Mouse (Mus musculus) heart, postnatal 25 days (tissue): Measurements from ENCODE around the gene Xpo5. TPM values are rescaled to one million over a fixed set of nuclear protein-coding genes. Genes with fewer than 3 reads are reported as not detected.
A peak's percentile ranks its signal among the peaks of the same experiment; 100 is the strongest.

ENCODE experiments used
- DNase-seq: peaks from one replicate; pipeline ENCODE4 v3.0.0; 2022; ENCODE audit warnings: low spot score
- intact Hi-C: fragments of 180-260 bp; cut with DNase I; formaldehyde crosslinking; loops from one replicate; pipeline ENCODE4 v1.15.1; 2025
- total RNA-seq, 2 experiments: library from RNA; stranded (reverse); gene quantifications; 2 replicates each; pipeline ENCODE4 v1.2.3; 2021

Xpo5 gene
- total RNA-seq, 2 experiments from 2014 or later, result 19.6 to 21.3 TPM

DNA sequence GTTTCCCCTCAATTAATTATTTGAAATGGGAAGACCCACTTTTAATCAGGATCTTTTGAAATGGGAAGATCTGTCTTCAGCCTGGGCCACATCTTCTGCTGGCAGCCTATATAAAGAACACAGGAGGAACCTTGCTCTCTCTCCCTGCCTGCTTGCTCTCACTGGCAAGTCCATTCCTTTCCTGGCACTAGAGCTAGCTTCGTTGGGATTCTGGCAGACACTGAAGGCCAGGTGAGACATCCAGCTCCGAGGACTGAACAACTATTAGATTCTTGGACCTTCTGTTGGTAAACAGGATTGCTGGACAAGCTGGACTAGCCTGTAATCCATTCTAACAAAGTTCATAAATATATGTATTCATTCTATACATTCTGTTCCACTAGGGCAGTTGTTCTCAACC, 13.8 kb upstream of the Xpo5 start:
- intact Hi-C loops, result no loop called here

DNA sequence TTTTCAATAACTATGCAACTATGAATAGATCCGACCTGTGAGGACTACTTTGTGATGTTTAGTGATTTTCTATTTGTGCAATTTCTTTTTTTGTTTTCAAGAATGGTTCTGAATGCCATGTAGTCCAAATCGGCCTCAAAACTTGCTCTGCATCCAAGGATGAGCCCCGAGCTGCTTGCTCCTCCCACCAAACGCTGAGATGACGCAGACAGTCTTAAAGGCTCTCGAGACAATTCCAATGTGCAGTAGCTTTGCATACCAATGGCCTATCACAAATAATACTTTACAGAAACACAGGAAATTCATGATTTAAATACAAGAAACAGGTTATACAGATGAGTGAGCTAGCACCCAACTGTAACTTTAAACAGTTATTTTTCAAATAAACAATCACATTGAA, 1.4 kb upstream of the Xpo5 start:
- intact Hi-C loops, result no loop called here
- no peak for DNase-seq

More for the DNA sequence above, 13.8 kb upstream of the Xpo5 start:
- no peak for DNase-seq

DNA sequence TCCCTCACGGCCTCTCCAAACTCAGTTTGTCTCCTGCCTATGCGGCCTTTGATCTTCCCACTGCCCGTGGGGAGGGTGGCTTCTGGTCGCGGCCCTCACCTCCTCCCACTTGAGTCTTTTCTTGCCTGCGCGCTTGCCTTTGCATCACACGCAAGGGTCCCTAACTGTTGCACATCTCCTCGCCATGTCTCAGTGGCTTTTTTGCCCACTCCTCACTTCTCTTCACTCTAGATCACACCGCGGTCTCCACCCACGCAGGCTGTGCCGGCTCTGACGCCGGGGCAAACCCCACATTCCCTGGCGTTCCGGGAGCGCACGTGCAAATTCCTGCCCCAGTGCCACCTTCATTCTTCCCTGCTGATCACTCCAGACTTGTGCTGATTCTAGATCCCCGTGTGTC, 496 bp downstream of the Xpo5 start:
- DNase-seq, result no peak
- intact Hi-C loops, result no loop called here

DNA sequence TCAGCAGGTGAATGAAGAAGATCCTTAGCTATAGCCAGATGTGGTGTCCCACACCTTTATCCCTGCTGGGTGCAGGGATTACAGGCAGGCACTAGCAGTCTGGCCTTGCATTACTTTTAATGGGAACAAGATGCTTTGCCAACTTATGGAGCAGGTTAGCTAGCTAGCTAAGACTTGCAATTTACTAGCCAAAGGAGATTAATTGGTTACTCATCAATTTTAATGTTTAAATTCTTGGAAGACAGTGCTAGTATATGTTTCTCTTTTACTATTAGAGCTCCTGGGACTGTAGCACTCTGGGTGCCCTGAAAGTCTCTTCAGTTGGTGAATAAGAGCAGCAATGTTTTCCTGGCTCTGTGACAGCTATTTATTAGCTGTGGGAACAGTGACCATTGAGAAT, 4.1 kb downstream of the Xpo5 start:
- intact Hi-C loops, result no loop called here
- no peak for DNase-seq

DNA sequence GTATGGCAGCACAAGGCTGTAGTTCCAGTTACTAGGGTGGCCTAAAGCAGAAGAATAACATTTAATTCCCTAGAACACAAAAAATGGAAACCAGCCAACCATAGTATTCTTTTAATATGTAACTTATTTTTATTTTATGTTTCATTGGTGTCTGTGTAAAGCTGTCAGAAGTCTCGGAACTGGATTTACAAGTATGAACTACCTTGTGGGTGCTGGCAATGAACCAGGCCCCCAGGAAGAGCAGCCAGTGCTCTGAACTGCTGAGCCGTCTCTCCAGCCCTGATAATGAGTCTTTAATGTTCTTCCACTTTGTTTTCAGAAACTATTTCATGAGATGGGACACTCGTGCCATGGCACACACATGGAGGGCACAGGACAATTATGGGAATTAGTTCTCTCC, 8.0 kb downstream of the Xpo5 start:
- DNase-seq, result no peak
- intact Hi-C loops, result no loop called here

DNA sequence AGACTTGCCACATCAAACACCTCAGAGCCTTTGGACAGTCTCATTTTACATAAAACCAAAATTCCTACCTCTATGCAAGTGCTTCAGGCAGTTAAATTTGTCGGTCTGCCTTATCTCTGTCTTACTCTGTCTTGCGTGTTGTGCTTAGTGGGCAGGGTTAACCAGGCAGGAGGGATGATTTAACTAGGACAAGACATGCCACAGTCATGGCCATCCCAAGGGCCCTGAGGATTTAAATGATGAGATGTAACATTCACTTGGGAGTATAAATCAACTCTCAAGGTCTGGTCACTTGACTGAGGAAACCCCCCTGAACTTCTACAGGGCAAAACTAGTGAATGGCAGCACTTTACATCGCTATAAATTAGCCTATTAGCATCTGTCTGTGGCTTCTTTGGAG, 19.0 kb downstream of the Xpo5 start:
- intact Hi-C loops, result no loop called here
- DNase-seq, result no peak

DNA sequence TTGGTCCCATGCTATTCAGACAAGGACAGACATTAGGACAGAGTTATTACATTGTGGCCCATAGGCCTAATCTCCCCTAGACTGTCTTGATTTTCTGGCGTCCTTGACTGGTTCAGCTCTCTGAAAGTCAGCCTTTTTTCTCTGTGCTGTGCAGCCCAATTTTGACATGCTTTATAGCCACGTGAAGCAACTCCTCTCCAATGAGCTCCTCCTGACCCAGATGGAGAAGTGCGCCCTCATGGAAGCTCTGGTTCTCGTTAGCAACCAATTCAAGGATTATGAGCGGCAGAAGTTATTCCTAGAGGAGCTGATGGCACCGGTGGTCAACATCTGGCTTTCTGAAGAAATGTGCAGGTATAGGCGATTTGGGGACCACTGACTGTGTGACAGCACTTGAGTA, 25.0 kb downstream of the Xpo5 start:
- DNase-seq, result no peak
- intact Hi-C loops, result no loop called here

DNA sequence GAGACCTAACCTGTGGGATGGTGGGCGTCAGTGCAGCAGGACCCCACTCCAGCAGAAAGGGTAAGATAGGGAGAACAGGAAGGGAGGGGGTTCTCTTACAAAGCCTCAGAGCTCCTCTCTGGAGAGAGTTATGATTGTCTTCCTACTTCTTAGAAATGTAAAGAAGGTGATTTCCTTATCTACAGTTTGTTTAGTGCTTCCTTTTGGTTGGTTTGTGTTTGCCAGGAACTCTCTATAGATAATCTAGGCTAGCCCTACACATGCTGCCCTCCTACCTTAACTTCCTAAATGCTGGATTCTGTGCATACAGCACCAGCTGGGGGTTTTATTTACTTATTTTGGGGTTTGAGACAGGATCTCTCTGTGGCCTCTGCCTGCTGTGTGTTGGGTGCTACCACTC, 33.5 kb downstream of the Xpo5 start:
- intact Hi-C loops, result no loop called here
- no peak for DNase-seq

DNA sequence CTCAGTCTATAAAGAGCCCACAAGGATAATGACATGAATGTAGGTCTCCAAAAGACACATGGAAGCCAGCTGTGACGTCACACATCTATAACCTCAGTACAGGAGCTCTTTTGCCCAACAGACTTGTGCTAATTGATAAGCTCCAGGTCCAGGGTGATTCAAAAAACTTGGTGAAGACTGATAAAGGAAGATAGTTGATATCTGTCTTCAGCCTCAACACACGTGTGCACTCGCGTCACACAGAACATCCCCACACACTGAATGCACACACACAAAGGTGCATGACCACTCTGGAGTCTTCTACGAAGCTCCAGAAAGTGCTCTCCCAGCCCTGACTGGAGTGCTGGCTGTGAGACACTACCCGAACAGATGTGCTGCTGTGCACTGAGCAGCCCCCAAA, 34.5 kb downstream of the Xpo5 start:
- intact Hi-C loops, result no loop called here

DNA sequence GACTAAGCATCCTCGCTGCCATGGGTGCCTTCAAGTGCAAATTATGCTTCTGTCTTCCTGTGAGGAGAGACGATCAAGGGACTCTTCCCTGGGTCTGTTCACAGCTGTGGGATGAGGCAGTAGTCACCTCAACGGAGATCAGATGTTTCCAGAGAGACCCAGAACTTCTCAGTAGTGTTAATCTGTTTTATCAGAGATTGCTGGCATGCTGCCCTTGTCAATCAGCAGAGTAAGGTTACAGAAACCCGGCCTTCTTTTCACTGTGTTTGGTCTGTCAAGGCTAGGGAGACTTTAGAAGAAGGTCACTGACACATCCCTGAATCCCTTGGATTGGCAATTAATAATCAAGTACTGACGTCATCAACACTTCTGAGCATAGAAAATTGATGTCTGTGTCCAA, 34.9 kb downstream of the Xpo5 start:
- intact Hi-C loops, result no loop called here
- no peak for DNase-seq

More for the DNA sequence above, 34.5 kb downstream of the Xpo5 start:
- no peak for DNase-seq

DNA sequence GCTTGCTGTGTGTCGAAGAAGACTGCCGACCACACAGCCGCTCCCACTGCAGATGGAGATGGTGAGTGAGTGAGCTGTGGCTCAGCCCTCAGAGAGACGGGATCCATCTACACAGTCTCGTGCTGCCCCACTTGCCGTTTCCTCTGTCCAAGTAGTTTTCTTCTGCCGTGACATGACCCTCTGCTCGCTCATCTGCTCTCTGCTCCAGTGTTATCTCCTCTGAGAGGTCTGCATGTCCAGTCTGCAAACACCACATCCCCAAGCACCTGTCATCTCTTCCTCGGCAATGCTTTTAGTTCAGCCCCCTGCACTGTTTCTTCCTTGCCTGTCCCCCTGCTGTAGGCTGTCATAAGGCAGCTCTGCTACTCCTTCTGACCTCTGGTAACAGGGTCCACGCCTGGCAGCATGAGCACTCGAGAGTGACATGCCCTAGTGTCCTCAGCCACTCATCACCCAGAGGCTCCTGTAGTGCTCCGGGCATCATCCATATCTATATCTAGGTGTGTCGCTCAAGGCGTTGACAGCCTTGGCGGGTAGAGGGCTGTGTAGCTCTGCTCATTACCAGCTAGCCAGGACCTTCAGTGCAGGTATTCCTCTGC, 37.0 kb downstream of the Xpo5 start:
- no peak for DNase-seq
- intact Hi-C loops, result no loop called here

DNA sequence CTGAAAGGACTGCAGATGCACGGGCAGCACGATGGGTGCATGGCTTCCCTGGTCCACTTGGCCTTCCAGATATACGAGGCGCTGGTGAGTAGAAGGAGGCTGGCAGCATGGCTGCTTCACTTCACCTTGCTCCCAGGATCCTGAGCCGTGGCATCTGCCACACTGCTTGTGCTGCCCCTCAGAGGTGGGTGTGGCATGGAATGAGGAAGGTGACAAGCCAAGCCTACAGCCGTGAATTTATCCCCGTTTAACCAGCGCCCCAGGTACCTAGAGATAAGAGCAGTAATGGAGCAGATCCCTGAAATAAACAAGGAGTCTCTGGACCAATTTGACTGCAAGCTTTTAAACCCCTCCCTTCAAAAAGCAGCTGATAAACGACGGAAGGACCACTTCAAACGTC, 38.9 kb downstream of the Xpo5 start:
- intact Hi-C loops, result no loop called here
- DNase-seq, result no peak

DNA sequence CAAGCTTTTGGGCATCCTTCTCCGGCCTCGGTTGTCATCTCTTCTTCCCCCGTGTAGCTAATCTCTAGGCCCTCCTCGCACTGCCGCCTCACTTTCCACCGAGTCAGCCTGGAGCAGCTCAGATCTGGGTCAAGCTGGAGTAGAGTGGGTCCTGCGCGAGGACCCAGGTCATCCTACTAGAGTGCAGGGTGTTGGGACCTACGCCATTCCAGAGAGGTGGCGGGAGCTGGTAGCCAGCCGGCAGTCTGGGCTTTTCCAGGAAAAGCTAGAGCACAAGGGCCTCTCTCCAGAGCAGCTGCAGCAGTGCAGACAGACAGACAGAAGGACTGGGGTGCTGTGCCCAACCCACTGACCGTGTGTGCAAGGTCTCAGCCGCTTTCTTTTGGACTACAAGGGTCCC, 39.7 kb downstream of the Xpo5 start:
- intact Hi-C loops, result no loop called here
- DNase-seq, result no peak

DNA sequence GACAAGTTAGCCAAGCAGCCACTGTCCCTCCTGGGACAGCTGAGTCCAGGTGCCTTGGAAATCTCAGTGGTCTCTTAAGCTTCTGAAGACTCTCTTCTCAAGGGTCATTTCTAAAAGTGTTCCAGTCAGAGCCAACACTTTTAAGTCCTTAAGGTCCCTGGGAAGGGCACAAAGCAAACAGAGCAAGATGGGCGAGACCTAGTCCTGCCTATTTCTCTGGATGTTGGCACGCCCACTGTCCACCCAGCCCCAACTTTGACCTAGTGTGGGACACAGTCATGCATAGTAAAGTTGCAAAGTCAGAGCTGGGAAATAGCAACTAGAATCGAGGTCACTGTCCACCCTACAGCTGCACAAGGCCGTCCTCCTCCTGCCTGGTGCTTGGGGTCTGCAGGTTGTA, 40.4 kb downstream of the Xpo5 start:
- no peak for DNase-seq
- intact Hi-C loops, result no loop called here

DNA sequence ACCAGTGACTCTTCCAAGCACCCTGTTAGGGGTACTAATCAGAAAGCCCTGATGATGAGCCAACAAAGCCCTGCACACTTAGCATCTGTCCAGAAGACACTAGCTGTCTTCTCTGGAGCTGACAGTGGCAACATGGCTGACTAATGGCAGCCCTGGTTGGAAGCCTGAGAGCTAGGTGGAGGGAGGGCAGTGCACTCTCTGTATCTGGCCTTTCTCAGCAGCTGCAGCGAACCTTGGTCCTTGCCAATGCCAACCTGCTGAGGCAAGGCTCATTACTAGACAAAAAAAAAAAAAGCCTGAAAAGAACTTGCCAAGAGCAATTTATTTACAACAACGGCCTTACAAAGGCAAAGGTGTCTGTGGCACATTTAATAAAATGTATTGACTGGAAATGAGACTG, 41.0 kb downstream of the Xpo5 start:
- no peak for DNase-seq
- intact Hi-C loops, result no loop called here

DNA sequence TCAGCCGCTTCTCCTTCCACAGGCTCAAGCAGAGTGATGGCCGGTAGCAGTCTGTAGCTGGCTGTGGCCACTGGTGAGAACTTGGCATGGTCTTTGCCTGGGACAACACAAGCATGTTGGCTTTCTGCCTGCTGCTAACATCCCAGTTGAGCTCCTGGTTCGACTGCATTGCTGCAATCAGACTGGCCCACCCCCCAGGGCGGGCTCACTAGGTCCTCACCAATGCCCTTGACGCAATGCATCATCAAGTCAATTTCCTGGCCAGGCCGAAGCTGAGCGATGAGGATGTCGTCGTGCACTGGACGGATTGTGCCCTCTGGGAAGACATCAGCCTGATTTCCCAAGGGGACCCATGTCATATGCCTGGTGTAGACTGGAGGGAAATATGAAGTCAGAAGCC, 42.0 kb downstream of the Xpo5 start:
- intact Hi-C loops, result no loop called here
- no peak for DNase-seq

DNA sequence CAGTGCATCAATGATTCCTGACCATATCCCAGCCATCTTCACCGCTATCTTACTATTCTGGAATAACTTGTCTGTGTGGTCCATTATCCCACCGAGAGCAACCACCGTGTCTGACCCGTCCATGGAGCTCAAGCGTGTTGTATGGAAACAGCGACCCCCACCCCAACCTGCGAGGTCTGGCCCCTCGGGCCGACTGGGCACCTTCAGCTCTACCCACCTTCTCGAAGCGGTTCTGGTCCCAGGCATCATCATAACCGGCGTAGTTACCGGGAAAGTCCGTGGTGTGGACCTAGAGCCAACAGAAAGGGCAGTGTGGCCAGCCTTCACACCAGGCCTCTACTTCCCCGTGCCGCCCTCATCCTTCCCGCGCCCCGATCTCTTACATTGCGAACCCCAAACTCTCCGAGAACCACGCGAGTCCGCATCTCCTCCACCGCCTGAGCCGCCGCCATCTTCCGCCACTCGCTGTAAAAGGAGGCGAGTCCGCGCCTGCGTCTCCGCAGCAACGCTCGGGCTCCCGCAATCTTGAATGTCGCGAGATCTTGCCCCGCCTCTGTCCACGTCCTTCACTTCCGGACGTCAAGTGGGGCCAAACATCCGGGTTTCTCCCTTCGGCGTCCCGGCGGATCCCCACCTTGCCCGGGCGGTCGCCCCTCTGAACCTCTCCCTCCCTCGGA, 45.1 kb downstream of the Xpo5 start, which contains the start of the genes Polr1c and Yipf3:
Gene Polr1c (minus strand): TSS at position 543 of the 677 bp plus-strand sequence.
Gene Yipf3 (plus strand): TSS at position 569 of the 677 bp plus-strand sequence.
- DNase-seq, result peak; percentile 92
- intact Hi-C loops, result loop anchor here (2.0 kb wide), 1 partner anchor 135 kb away; the partner anchor contains the start of gene Zfp318

DNA sequence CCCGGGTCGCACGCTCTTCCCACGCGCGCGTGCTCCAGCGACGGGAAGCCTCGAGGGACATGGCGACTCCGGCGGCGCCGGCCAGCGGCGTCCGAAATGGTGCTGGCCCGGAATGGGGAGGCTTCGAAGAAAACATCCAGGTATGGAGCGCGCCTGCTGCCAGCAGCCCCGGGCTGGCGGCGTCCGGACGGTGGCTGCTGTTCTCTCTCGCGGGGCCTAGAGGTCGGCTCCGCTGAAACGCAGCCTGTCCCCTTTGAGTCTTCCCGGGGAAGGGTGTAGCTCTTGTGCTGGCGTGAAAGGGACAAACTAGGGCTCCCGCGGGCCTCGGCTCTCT, 45.6 kb downstream of the Xpo5 start:
- DNase-seq, result no peak
- intact Hi-C loops, result loop anchor here (2.0 kb wide), 1 partner anchor 135 kb away; the partner anchor contains the start of gene Zfp318

DNA sequence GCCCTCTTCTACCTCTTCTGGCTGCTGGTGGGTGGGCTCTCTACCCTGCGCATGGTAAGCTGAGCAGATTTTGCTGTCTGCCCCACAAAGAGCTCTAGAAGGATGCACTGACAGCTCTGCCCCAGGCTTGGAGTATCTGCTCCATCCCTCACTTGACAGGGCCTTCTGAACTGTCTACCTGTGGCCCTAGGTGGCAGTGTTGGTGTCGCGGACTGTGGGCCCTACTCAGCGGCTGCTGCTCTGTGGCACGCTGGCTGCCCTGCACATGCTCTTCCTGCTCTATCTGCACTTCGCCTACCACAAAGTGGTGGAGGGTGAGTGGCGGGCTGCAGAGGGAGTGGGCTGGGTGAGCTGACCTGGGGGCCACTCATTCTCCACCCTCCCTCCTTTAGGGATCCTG, 48.6 kb downstream of the Xpo5 start:
- no peak for DNase-seq
- intact Hi-C loops, result no loop called here

DNA sequence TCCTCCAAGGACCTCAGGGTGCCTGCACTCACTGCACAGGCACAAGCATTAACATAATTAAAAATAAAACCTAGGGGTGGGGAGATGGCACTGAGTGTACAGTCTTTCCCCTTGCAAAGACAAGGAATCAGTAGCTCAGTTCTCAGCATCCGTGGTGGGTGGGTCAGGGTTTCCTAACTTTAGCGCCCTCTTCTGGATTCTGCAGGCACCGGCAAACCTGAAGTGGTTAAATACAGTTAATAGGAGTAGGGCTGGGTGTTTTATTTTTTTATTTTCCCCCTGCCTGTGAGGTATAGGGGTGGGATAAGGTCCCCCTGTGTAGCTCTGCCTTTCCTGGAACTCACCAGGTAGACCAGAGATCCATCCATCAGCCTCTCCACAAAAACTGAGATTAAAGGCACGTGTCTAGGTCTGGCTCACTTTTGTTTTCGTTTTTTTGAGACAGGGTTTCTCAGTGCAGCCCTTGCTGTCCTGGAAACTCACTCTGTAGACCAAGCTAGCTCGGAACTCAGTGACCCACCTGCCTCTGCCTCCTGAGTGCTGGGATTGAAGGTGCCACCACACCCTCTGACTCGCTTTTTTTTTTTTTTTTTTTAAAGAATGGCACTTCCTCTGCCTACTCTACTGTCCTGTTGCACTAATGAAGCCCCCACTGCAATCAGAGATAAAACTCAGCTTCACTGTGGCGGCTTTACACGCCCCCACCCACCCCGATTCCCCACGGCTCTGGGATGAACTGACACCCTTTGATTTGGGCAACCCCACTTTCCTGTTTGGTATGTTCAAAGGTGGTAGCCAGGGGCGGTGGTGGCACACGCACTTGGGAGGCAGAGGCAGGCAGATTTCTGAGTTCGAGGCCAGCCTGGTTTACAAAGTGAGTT, 50.2 kb downstream of the Xpo5 start:
- intact Hi-C loops, result no loop called here
- no peak for DNase-seq
